Mouse (Mus musculus) kidney, embryonic 14.5 days (tissue): Measurements from ENCODE around the gene Odf3. TPM values are rescaled to one million over a fixed set of nuclear protein-coding genes. Genes with fewer than 3 reads are reported as not detected.

Experiments
- ATAC-seq: fragments of 200-750 bp; cut with Nextera tagmentation; 2 replicates; pipeline ENCODE4 v1.8.0; 2017; ENCODE audit warnings: moderate number of reproducible peaks, mild to moderate bottlenecking, moderate TSS enrichment, moderate library complexity; ENCODE audit not compliant: low FRiP score, low TSS enrichment
- H3K27ac ChIP-seq: fragments of 300-500 bp; sonication (generic); 2 replicates; pipeline ENCODE4 v1.5.1; 2014; ENCODE audit warnings: low read depth, mild to moderate bottlenecking, low read length, moderate library complexity, mixed read lengths
- H3K27me3 ChIP-seq: fragments of 300-500 bp; sonication (generic); 2 replicates; pipeline ENCODE4 v1.6.1; 2014; ENCODE audit warnings: mild to moderate bottlenecking, low read length; ENCODE audit not compliant: control insufficient read depth, insufficient read depth
- H3K36me3 ChIP-seq: fragments of 300-500 bp; sonication (generic); 2 replicates; pipeline ENCODE4 v1.6.1; 2014; ENCODE audit warnings: low read length, mixed read lengths; ENCODE audit not compliant: control insufficient read depth, insufficient read depth
- H3K4me1 ChIP-seq: fragments of 300-500 bp; sonication (generic); 2 replicates; pipeline ENCODE4 v1.6.1; 2014; ENCODE audit warnings: low read length, mixed read lengths; ENCODE audit not compliant: control insufficient read depth, insufficient read depth
- H3K4me2 ChIP-seq: fragments of 300-500 bp; sonication (generic); replicated peaks from 2 replicates; pipeline ENCODE4 v1.6.1; 2014; ENCODE audit warnings: low read depth, mild to moderate bottlenecking, low read length
- H3K4me3 ChIP-seq: fragments of 300-500 bp; sonication (generic); 2 replicates; pipeline ENCODE4 v1.5.1; 2014; ENCODE audit warnings: mild to moderate bottlenecking, low read length
- H3K9ac ChIP-seq: fragments of 300-500 bp; sonication (generic); 2 replicates; pipeline ENCODE4 v1.6.1; 2014; ENCODE audit warnings: low read depth, mild to moderate bottlenecking, low read length, moderate library complexity
- H3K9me3 ChIP-seq: fragments of 300-500 bp; sonication (generic); 2 replicates; pipeline ENCODE4 v1.6.1; 2016; ENCODE audit warnings: low read length; ENCODE audit not compliant: control insufficient read depth
- WGBS: fragments of 180-500 bp; shearing (Covaris S2); extraction: QIAGEN DNeasy Blood & Tissue Kit; methylation state at CpG from one replicate; pipeline ENCODE4 v1.1.7; 2014; 5-methylcytosine and 5-hydroxymethylcytosine counted together
- polyA plus RNA-seq: library from polyadenylated mRNA; unstranded; fragments of >200 nt; fragmentation: Nextera tagmentation; extraction: Ambion mirVana; gene quantifications from 2 replicates; pipeline ENCODE4 v1.2.1, GENCODE M21; 2014

The Odf3 gene
- not detected in 2 replicates for polyA plus RNA-seq

DNA sequence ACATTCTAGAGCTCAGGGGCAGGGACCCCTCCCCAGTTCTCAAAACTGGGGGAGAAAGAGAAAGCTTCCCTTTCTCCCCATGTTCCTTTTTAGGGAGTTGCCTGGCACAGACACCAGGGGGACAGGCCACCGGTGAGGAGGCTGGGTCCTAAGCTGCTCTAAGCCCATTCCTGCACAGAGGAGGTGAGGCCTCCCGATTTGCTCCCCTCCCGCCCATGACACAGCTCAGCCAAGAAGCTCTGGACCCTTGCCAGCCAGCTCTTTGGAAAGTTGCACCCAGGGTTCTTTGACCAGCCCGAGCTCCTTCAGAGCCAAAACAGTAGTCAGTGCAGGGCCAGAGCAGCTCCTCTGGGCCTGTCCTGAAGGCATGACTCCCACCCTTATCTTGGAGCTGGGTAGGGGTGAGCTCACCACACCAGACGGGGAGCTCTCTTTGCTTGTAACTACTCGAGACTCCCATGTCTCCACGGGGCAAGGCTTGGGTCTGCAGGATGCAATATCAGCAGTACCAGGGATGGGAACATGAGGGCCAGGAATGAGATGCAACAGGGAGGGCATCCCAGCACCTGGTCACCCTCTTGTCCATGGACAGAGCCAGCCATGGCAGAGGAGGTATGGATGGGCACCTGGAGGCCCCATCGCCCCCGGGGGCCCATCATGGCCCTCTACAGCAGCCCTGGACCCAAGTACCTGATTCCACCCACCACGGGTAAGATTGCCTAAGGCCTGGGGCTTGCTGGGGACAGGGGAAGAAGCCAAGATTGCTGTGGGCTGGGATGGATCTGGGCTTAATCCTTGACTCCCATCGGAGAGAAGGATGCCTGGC lies at the start of gene Odf3:
Gene Odf3, plus strand, starts transcription at position 51 of the 826 bp plus-strand sequence.
- no peak within 1 kb of the TSS for H3K9ac ChIP-seq
- no peak within 1 kb of the TSS for H3K4me2 ChIP-seq
- ATAC-seq, result no peak

DNA sequence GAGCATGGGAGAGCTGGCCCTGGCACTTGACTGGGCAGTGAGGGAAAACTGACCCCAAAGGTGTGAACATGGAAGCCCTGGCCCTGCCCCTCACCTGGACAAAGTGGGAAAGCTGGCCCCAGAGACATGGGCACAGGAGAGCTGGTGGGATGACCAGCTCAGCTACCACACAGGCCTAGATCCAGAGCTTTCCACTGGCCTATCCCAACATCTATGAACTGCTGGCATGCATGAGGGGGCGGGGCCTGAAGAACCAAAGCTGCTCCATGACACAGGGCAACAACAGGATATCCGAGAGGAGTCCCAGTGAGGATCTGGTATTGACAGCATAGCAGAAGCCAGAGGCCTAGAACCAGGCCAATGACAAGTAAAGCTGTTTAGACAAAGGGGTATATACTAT lies 49.4 kb upstream of the Odf3 start:
- H3K4me3 ChIP-seq, result no peak overlapping the region
- WGBS, result 65% methylated on average over 2 of the region's 2 CpGs
- no peaks in the 10 kb centered on the region for H3K4me1 ChIP-seq
- no peak overlapping the region for H3K27ac ChIP-seq
- ATAC-seq, result no peak
- no peaks in the 10 kb centered on the region for H3K27me3 ChIP-seq
- H3K9me3 ChIP-seq, result no peaks in the 10 kb centered on the region
- H3K36me3 ChIP-seq, result no peaks in the 10 kb centered on the region
- H3K4me2 ChIP-seq, result no peak overlapping the region
- H3K9ac ChIP-seq, result no peak overlapping the region

More for the DNA sequence above, at the start of gene Odf3:
- peaks cover 15% of the 10 kb centered on the region for H3K36me3 ChIP-seq
- WGBS, result 67% methylated on average over 11 of the region's 11 CpGs
- no peak within 1 kb of the TSS for H3K4me3 ChIP-seq
- no peaks in the 10 kb centered on the region for H3K9me3 ChIP-seq
- no peaks in the 10 kb centered on the region for H3K4me1 ChIP-seq
- H3K27me3 ChIP-seq, result no peaks in the 10 kb centered on the region
- H3K27ac ChIP-seq, result no peak within 1 kb of the TSS

- ATAC-seq, result no peak
- no peak overlapping the region for H3K4me2 ChIP-seq
- no peaks in the 10 kb centered on the region for H3K4me1 ChIP-seq
- H3K36me3 ChIP-seq, result no peaks in the 10 kb centered on the region
- H3K4me3 ChIP-seq, result no peak overlapping the region
- WGBS, result 33% methylated on average over 6 of the region's 6 CpGs
- no peak overlapping the region for H3K9ac ChIP-seq
- H3K27me3 ChIP-seq, result no peaks in the 10 kb centered on the region
- no peak overlapping the region for H3K27ac ChIP-seq
- H3K9me3 ChIP-seq, result no peaks in the 10 kb centered on the region
Observed at GRCm38 (mm10) chr7:140802629-140803028, 45.0 kb upstream of the Odf3 start.

GRCm38 (mm10) chr7:140805704-140806103 lies 41.9 kb upstream of the Odf3 start:
- H3K4me1 ChIP-seq, result no peaks in the 10 kb centered on the region
- H3K9me3 ChIP-seq, result no peaks in the 10 kb centered on the region
- no peak overlapping the region for H3K27ac ChIP-seq
- no peaks in the 10 kb centered on the region for H3K36me3 ChIP-seq
- H3K9ac ChIP-seq, result no peak overlapping the region
- 12% methylated on average over 1 of the region's 1 CpGs for WGBS
- no peak overlapping the region for H3K4me3 ChIP-seq
- H3K4me2 ChIP-seq, result no peak overlapping the region
- no peak; the same call in 1 of the 2 replicates for ATAC-seq
- H3K27me3 ChIP-seq, result no peaks in the 10 kb centered on the region

DNA sequence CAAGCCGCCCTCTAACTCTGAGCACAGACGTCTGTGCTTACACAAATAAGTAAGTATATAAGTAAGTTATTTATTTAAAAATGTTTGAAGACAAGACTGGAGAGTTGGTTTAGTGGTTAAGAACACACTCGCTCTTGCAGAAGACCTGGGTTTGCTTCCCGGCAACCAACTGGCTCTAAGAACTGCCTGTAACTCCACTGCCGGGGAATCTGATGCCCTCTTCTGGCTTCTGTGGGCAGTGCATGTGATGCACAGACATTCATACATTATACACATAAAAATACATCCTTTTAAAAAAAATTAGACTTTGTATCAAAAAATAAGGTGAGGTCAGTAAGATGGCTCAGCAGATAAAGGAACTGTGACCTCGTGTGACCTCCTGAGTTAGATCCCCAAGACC lies 37.1 kb upstream of the Odf3 start:
- no peaks in the 10 kb centered on the region for H3K4me1 ChIP-seq
- no peak overlapping the region for H3K9ac ChIP-seq
- H3K27me3 ChIP-seq, result no peaks in the 10 kb centered on the region
- no peak overlapping the region for H3K4me3 ChIP-seq
- WGBS, result 96% methylated on average over 6 of the region's 6 CpGs
- no peaks in the 10 kb centered on the region for H3K9me3 ChIP-seq
- no peak overlapping the region for H3K4me2 ChIP-seq
- H3K36me3 ChIP-seq, result peaks cover 2% of the 10 kb centered on the region; the same call in 1 of the 2 replicates
- no peak for ATAC-seq
- no peak overlapping the region for H3K27ac ChIP-seq

DNA sequence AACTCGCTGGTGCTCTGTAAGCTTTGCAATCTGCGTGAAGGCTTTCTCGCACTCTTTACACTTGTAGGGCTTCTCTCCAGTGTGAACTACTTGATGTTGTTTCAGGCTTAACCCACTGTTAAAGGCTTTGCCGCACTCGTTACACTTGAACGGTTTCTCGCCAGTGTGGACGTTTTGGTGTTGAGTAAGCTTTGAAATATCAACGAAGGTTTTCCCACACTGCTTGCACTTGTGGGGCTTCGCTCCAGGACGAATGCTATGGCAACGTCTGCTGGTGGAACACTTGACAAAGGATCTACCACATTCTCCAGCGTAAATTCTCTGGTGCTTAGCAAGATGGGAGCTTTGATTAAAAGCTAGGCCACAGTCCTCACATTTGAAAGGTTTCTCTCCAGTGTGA lies 35.9 kb upstream of the Odf3 start:
- Histone ChIP-seq H3K36me3 (peaks cover 2% of the 10 kb centered on the region; the same call in 1 of the 2 replicates), H3K4me1 (no peaks in the 10 kb centered on the region), H3K27me3 (no peaks in the 10 kb centered on the region), H3K9me3 (no peaks in the 10 kb centered on the region), H3K4me3 (no peak overlapping the region), H3K27ac (no peak overlapping the region), H3K4me2 (no peak overlapping the region), H3K9ac (no peak overlapping the region)
- ATAC-seq, result no peak
- WGBS, result 85% methylated on average over 13 of the region's 13 CpGs

- Histone ChIP-seq H3K4me3 (no peak overlapping the region), H3K27me3 (no peaks in the 10 kb centered on the region), H3K27ac (no peak overlapping the region), H3K9ac (no peak overlapping the region), H3K4me2 (no peak overlapping the region), H3K9me3 (no peaks in the 10 kb centered on the region), H3K36me3 (peaks cover 2% of the 10 kb centered on the region; the same call in 1 of the 2 replicates), H3K4me1 (no peaks in the 10 kb centered on the region)
- ATAC-seq, result no peak
- WGBS, result 91% methylated on average over 12 of the region's 12 CpGs
Observed at GRCm38 (mm10) chr7:140812850-140813249, 34.8 kb upstream of the Odf3 start.

GRCm38 (mm10) chr7:140820173-140820572 lies 27.4 kb upstream of the Odf3 start:
- no peak for ATAC-seq
- 74% methylated on average over 4 of the region's 4 CpGs for WGBS
- H3K27me3 ChIP-seq, result no peaks in the 10 kb centered on the region

DNA sequence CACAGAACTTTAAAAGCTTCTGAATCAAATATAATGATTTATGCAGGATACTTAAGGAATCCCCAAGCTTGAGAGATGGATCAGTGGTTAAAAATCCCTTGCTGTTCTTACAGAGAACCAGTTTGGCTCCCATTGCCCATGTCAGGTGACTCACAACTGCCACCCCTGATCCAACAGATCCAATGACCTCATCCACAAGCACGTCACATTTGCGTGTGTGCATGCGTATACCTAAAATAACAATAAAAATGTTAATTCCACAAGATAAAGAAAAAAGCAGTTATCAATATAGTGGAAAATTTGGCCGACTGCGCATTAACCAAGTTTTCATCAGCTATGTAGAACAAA lies 26.3 kb upstream of the Odf3 start:
- no peak overlapping the region for H3K27ac ChIP-seq
- H3K4me3 ChIP-seq, result peak overlapping the region; percentile 46
- no peaks in the 10 kb centered on the region for H3K27me3 ChIP-seq
- H3K9me3 ChIP-seq, result no peaks in the 10 kb centered on the region
- WGBS, result 50% methylated on average over 5 of the region's 5 CpGs
- no peak overlapping the region for H3K9ac ChIP-seq
- H3K4me1 ChIP-seq, result 0 out of 2 replicates have a peak, but pooled peaks cover 3% of the 10 kb centered on the region
- H3K4me2 ChIP-seq, result peak overlapping the region; percentile 66
- H3K36me3 ChIP-seq, result no peaks in the 10 kb centered on the region
- no peak for ATAC-seq

More at GRCm38 (mm10) chr7:140820173-140820572, 27.4 kb upstream of the Odf3 start:
- H3K4me2 ChIP-seq, result no peak overlapping the region
- H3K9ac ChIP-seq, result no peak overlapping the region
- H3K27ac ChIP-seq, result no peak overlapping the region
- no peaks in the 10 kb centered on the region for H3K9me3 ChIP-seq
- H3K4me3 ChIP-seq, result no peak overlapping the region
- H3K36me3 ChIP-seq, result no peaks in the 10 kb centered on the region
- H3K4me1 ChIP-seq, result 0 out of 2 replicates have a peak, but pooled peaks cover 3% of the 10 kb centered on the region
